Mouse (Mus musculus) R1 (cell line): ENCODE data around the gene Dgcr2.

Experiments
- DNase-seq: peaks from one replicate; pipeline ENCODE4 v3.0.0-alpha.2; 2018; ENCODE audit warnings: low read depth, low spot score

The Dgcr2 gene

GRCm38 (mm10) chr16:17911052-17911595 is 12.8 kb upstream of the Dgcr2 start, which contains the start of gene Ess2:
TSS of gene Ess2 (minus strand) at chr16:17911348.
- DNase-seq: peak; percentile 98

DNA sequence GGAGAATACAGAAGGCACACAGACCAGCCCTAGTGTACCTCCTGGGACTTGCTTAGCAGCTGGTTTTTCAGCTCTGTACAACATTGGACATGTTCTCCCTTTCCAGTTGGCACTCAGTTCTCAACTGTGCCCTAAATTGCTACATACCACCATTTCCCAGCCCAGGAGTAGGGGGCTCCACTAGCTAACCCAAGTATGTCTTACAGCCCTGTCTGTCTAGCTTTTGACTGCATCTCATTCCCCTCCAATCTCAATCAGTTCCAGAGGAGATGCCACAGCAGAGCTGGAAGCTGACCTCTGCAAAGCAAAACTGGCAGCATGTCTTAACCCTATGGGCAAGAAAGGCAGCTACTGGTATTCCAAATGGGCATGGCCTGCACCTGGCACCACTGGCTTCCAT is 2.3 kb downstream of the Dgcr2 start:
- no peak for DNase-seq

GRCm38 (mm10) chr16:17893923-17894322 is 4.4 kb downstream of the Dgcr2 start, which contains the start of gene Tssk1:
TSS of gene Tssk1 (plus strand) at chr16:17894223.
- no peak for DNase-seq

DNA sequence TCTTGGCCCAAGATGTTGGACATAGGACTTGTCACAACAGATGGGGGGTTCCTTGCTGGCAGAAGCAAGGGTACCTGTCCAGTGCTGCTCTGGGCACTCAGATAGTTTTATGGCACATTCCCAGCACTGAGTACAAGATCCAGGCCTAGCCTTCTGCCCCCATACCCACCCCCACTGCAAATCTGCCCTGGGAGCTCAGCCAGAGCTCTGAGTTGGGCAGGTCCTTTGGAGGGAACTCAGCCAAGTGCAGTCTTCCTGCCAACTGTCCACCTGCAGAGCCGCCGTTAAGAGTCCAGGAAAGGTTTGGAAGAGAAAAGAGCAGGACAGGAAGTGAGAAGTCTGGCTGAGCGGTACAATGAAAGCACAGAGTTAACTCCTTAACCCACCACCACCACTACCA is 5.8 kb downstream of the Dgcr2 start:
- DNase-seq: no peak

DNA sequence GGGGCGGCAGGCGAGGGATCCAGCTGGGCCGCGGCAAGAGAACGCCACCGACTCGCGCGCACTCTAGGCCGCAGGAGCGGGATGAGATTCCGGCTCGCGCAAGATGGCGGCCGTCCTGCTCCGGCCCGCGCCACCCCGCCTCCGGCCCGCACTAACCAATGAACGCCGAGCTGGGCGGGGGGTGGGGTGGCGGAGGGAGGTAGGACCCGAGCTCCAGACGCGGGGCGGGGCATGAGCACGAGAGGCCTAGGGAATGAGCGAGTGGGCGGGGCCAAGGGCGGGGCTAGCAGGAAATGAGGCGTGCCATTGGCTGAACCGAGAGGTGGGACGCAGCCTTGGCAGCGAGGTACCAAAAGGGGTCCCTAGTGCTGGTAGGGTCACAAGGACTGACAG is 6.8 kb downstream of the Dgcr2 start, which contains the start of gene Gm20518:
Gene Gm20518, minus strand, starts transcription at position 105 of the 393 bp plus-strand sequence.
- DNase-seq: peak; percentile 97

DNA sequence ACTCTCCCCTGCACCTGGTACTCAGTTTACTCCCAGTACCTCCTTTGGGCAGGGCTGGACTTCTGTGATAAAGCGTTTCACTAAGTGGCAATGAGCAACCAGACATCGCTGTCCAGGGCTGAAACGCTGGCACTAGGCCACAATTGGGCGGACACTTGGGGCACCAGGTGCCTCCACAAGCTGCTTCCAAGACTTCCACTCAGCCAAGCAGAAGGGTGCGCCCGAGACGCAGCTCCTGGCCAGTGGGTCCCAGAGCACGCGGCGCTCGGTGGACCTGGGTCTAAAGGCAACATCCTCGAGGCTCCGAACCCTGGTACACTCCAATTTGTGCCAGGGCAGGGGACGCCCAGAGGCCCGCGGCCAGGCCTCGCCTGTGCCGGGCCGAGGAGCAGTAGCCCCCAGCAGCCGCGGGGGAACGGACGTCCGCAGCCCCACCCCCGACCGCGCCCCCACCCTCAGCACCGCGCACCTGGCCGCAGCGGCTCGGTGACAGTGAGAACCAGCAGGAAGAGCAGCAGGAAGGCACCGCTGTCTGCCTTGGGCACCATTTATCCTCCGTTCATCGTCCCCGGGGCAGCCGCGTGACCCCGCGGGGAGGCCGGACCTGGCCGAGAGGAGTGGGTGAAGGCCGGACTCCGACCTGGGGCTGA is 7.3 kb downstream of the Dgcr2 start:
- peak; percentile 61 for DNase-seq

DNA sequence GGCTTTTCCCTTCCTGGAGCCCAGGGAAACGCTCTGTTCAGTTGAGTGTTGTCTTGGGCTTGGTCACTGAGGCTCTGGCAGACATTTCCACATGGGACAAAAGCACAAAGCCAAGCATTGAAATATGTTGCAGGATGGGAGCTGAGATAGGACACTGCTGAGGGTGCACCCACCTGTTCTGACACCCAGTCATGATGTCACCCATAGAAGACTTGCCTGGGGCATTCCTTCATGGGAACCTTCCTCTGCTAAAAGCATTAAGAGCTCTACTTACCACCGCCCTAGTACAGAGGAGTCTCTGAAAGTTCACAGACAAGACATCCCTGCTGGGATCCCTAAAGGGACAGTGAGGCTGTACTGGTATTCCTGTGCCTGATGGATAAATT is 8.0 kb downstream of the Dgcr2 start:
- DNase-seq: no peak

GRCm38 (mm10) chr16:17889689-17890341 is 8.5 kb downstream of the Dgcr2 start:
- DNase-seq: no peak

DNA sequence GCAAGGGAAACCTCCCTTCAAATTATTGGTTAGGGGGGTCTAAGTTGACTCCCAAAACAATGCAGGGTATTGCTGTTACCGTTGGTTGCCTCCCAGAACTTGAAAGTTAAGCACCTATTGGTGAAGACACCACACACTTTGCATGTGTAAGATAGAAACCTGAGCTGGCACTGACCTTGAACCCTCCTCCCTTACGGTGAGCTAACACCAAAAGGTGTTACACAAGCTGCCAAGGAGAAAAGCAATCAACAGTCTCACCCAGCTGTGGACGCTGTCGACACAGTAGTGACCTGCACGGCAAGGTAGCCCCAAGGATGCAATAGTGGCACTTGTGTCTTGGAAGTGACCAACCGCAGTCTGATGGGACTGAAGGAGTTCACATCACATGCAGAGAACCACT is 14.2 kb downstream of the Dgcr2 start:
- DNase-seq: peak; percentile 57

GRCm38 (mm10) chr16:17882196-17882595 is 16.2 kb downstream of the Dgcr2 start:
- DNase-seq: no peak

- no peak for DNase-seq
These were observed 18.8 kb downstream of the Dgcr2 start for GRCm38 (mm10) chr16:17879571-17879970.

- no peak for DNase-seq
These were observed 22.3 kb downstream of the Dgcr2 start for GRCm38 (mm10) chr16:17876096-17876495.

- DNase-seq: no peak
These were observed 23.2 kb downstream of the Dgcr2 start for GRCm38 (mm10) chr16:17875174-17875573.

- DNase-seq: no peak
These were observed 25.4 kb downstream of the Dgcr2 start for GRCm38 (mm10) chr16:17872995-17873394.

DNA sequence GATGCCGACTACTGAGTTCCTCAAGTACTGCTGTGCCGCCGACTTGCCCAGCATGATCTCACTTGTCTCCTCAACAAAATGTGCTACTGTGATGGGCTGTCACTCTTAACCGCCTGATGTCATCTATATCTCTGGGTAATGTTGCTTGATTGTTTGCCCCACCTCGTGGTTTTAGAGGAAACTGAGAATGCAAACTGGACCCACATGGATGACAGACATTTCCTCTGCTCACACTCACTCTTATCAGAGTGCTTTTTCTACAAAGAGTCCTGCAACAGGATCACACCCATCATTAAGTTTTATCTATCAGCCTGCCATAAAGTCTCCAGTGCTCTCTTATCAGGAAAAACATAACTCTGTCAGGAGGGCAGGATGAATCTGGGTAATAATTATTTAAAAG is 27.1 kb downstream of the Dgcr2 start:
- DNase-seq: no peak

- peak; percentile 70 for DNase-seq
These were observed 32.6 kb downstream of the Dgcr2 start for GRCm38 (mm10) chr16:17865770-17866169.

DNA sequence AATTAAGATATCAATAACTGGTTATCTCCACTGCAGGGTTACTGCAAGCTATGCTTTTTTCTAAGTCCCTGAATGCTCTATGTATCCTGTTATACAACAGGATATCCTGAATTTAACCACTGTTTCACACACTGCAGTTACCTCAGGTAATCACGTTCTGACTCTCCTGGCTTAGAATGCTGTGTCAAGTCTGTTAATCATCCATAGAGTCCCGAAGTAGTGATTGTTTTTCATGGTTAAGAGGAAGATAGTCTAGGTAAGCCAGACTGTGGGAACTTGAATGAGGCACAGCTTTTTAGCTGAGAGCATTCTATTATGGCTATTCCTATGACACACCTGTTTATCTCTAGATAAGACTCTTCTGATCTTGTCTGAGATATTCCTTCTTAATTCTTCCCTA is 33.1 kb downstream of the Dgcr2 start:
- no peak for DNase-seq

DNA sequence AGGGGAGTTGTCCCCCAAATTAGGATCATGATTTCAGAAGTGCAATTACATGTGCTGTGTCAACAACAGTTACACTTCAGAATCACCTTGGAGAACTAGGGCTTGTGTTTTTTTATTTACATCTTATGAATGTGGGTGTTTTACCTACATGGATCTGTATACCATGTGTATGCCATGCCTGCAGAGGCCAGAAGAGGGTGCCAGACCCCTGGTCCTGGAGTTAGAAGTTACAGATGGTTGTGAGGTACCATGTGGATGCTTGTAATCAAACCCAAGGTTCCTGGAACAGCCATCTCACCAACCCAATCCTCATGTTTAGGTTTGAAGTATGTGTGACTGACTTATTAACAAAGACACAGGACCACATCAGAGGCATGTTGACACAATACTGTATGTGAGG is 39.8 kb downstream of the Dgcr2 start:
- peak; percentile 48 for DNase-seq

DNA sequence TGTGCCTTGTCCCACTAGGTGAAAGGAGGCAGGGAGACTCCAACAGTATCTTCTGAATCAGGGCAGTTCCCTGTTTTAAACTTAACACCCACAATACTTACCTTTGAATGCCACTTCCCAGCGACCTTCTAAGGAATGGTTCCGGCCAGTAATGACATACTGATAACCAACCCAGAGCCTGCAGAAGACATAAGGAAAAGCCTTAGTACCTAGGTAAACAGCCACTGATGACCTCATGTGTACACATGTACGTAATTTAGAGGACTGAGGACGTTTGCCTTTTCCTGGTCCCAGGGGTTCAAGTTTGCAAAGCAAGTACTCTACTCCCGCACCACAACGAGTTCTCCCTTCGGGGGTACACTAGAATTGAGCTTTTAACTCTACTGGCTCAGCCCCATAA is 41.2 kb downstream of the Dgcr2 start:
- no peak for DNase-seq

DNA sequence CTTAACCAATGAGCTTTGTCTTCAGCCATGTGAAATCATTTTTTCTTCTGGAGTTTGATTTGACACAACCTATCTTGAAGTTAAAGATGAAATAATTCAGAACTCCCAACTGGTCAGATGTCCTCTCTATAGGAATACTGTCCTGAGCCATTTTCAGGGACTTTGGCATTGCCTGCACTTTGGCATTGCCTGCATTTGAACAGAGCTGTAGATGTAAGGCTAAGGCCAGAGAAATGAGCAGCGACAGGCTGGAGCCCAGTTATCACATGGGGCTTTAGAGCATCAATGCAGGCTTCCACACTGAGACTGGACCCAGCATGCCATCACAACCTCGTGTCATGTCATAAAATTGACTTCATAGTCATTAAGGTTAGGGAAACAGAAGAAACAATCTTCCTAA is 45.1 kb downstream of the Dgcr2 start:
- no peak for DNase-seq

DNA sequence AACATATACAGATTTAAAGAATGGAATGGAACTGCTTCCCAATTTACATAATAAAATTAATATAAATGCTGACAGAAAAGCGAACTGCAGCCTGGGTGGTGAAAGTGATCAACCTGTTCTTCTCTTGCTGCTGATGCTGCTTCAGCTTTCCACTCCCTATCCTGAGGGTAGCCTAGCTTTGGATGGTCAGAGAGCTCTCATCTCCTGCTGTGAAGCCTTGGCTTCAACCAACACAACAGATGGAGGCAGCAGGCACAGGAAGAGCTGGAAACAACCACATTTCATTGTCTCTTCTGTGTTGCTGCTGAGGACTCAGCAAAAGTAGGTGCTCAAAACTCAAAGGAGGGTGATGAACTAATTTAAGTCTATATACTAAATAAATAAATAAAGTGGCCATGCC is 46.5 kb downstream of the Dgcr2 start:
- no peak for DNase-seq

- DNase-seq: no peak
These were observed 47.0 kb downstream of the Dgcr2 start for GRCm38 (mm10) chr16:17851331-17851730.

DNA sequence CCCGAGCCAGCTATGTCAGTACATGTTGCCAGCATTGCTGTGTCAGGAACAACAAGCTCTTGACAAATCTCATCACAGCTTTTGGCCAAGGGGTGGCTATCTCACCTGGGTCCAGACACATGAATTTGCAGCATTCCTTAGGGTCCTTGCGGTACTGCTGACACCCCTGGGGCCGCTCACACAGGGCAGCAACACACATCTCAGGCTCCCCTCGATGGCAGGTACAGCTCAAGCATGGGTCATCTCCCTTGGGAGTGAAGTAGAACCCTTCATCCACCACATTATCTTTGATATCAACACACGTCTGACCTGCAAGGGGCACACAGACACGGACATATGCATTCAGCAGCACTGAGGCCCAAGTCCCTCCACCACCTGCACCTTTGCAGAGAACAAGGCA is 48.9 kb downstream of the Dgcr2 start:
- DNase-seq: no peak
